Mouse (Mus musculus): ENCODE measurements at regions not wholly inside any gene's neighbourhood (a gene's known extent, or its start where the extent isn't known, plus 50 kb on each side); places are given as distances from the start of the nearest gene placed in this dataset.
"Not testable (repeated sequence)": the region's sequence is repeated elsewhere in the genome, so short reads cannot be mapped to it uniquely, and the experiment has no call there.

- no peaks in the 10 kb centered on the region for H3K27me3 ChIP-seq (ENCODE audit: control insufficient read depth, insufficient read depth, low read length)
- no peak overlapping the region for H3K27ac ChIP-seq (ENCODE audit: insufficient read depth, low read depth, low read length)
- no peaks in the 10 kb centered on the region for H3K4me1 ChIP-seq (ENCODE audit: control insufficient read depth, insufficient read depth, insufficient read length, low read length)
- H3K36me3 ChIP-seq (ENCODE audit: control insufficient read depth, insufficient read depth, low read length), result no peaks in the 10 kb centered on the region
- WGBS, result 21% methylated on average over 9 of the region's 9 CpGs
- H3K4me3 ChIP-seq (ENCODE audit: low read depth, low read length), result no peak overlapping the region
- no peak for TF ChIP-seq POLR2A (IDR thresholded peaks at IDR 0.05; ENCODE audit: low read depth, low read length)
- TF ChIP-seq CTCF (IDR thresholded peaks at IDR 0.05; ENCODE audit: extremely low read depth, insufficient read length, insufficient replicate concordance, low read depth, low read length), result no peak
Measured at GRCm38 (mm10) chr5:129353549-129353948, 147.5 kb upstream of the Sfswap start.

DNA sequence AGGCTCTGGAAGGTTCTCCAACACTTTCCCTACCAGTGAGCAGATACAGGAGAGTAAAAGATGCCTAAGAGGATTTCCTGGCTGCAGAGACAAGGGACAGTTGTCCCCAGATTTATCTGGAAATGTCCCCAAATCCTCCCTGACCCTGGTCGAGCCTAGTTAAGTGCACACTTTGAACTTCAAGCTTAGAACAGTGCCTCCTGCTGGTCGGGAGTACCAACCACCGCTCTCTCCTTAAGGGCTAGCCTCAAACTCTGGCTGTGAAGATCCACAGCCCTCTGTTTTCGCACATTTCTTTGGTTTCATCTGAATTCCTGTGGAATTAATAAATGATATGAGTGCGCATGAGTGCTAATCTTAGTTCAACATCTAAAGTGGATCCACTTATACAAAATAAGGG is 146.1 kb upstream of the Sfswap start:
- Histone ChIP-seq H3K27me3 (ENCODE audit: control insufficient read depth, insufficient read depth, low read length) (no peaks in the 10 kb centered on the region), H3K4me3 (ENCODE audit: low read depth, low read length) (no peak overlapping the region), H3K36me3 (ENCODE audit: control insufficient read depth, insufficient read depth, low read length) (no peaks in the 10 kb centered on the region), H3K4me1 (ENCODE audit: control insufficient read depth, insufficient read depth, insufficient read length, low read length) (no peaks in the 10 kb centered on the region), H3K27ac (ENCODE audit: insufficient read depth, low read depth, low read length) (no peak overlapping the region)
- TF ChIP-seq POLR2A (IDR thresholded peaks at IDR 0.05; ENCODE audit: low read depth, low read length) (no peak), CTCF (IDR thresholded peaks at IDR 0.05; ENCODE audit: extremely low read depth, insufficient read length, insufficient replicate concordance, low read depth, low read length) (peak; percentile 39; the same call in 1 of the 2 replicates)
- 76% methylated on average over 5 of the region's 5 CpGs for WGBS

DNA sequence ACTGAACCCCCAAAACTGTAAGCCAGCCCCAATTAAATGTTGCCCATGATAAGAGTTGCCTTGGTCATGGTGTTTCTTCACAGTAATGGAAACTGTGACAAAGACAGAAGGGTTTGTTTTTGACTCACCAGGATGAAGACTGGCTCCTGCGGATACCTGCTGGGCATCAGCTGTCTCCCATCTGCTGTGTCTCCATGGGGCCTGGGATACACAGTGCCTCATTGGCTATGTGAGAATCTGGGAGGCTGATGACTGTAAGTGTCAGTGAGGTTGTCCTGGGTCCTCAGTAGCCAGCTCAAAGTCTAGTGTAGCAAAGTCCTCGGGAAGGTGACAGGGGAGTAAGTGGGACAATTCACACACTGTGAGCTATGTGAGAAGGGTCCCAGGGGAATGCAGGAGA is 139.5 kb upstream of the Sfswap start:
- no peak overlapping the region for H3K27ac ChIP-seq (ENCODE audit: insufficient read depth, low read depth, low read length)
- H3K27me3 ChIP-seq (ENCODE audit: control insufficient read depth, insufficient read depth, low read length), result no peaks in the 10 kb centered on the region
- H3K4me3 ChIP-seq (ENCODE audit: low read depth, low read length), result no peak overlapping the region
- 78% methylated on average over 2 of the region's 2 CpGs for WGBS
- H3K4me1 ChIP-seq (ENCODE audit: control insufficient read depth, insufficient read depth, insufficient read length, low read length), result no peaks in the 10 kb centered on the region
- TF ChIP-seq POLR2A (IDR thresholded peaks at IDR 0.05; ENCODE audit: low read depth, low read length) (no peak), CTCF (IDR thresholded peaks at IDR 0.05; ENCODE audit: extremely low read depth, insufficient read length, insufficient replicate concordance, low read depth, low read length) (no peak)
- H3K36me3 ChIP-seq (ENCODE audit: control insufficient read depth, insufficient read depth, low read length), result no peaks in the 10 kb centered on the region

DNA sequence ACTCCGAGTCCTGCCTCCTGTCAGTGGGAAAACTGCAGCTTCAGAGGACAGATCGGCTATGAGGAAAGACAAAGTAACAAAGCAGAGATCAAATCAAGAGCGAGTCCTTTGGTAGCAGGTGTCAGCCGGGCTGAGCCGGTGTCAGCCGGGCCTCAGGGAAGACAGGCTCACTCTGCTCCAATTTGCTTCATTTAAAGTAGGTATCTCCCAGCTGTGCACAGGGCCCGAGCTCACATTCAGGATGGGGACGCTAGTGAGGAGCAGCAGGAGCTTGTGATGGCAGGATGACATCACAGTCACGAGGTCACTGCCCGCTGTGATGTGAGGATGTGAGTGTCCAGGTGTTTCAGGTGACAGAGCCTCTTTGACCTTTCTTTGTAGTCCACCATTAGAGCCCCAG is 137.8 kb upstream of the Sfswap start:
- 77% methylated on average over 10 of the region's 10 CpGs for WGBS
- Histone ChIP-seq H3K4me3 (ENCODE audit: low read depth, low read length) (no peak overlapping the region), H3K4me1 (ENCODE audit: control insufficient read depth, insufficient read depth, insufficient read length, low read length) (no peaks in the 10 kb centered on the region), H3K27me3 (ENCODE audit: control insufficient read depth, insufficient read depth, low read length) (no peaks in the 10 kb centered on the region), H3K27ac (ENCODE audit: insufficient read depth, low read depth, low read length) (no peak overlapping the region), H3K36me3 (ENCODE audit: control insufficient read depth, insufficient read depth, low read length) (no peaks in the 10 kb centered on the region)
- TF ChIP-seq POLR2A (IDR thresholded peaks at IDR 0.05; ENCODE audit: low read depth, low read length) (no peak), CTCF (IDR thresholded peaks at IDR 0.05; ENCODE audit: extremely low read depth, insufficient read length, insufficient replicate concordance, low read depth, low read length) (no peak)

DNA sequence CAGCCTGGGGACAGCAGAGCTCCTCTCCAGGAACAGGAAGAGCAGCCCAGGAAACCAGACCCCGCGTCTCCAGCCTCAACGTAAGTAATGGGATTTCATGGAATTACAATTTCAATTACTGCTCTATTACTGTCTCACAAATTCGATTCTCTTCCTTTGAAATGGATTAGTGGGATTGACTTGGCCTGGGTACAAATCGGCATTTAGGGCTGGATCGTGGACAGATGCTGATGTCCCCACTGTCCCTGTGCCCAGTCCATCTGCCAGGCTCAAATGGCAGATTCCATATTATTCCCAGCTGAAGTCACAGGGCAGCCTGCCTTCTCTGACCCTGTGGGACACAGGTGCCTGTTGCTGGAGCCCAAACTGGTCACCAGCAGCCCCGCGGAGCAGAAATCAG is 136.0 kb upstream of the Sfswap start:
- WGBS, result 72% methylated on average over 8 of the region's 8 CpGs
- TF ChIP-seq CTCF (IDR thresholded peaks at IDR 0.05; ENCODE audit: extremely low read depth, insufficient read length, insufficient replicate concordance, low read depth, low read length) (no peak), POLR2A (IDR thresholded peaks at IDR 0.05; ENCODE audit: low read depth, low read length) (no peak)
- Histone ChIP-seq H3K27ac (ENCODE audit: insufficient read depth, low read depth, low read length) (no peak overlapping the region), H3K4me3 (ENCODE audit: low read depth, low read length) (no peak overlapping the region), H3K4me1 (ENCODE audit: control insufficient read depth, insufficient read depth, insufficient read length, low read length) (no peaks in the 10 kb centered on the region), H3K36me3 (ENCODE audit: control insufficient read depth, insufficient read depth, low read length) (no peaks in the 10 kb centered on the region), H3K27me3 (ENCODE audit: control insufficient read depth, insufficient read depth, low read length) (no peaks in the 10 kb centered on the region)

DNA sequence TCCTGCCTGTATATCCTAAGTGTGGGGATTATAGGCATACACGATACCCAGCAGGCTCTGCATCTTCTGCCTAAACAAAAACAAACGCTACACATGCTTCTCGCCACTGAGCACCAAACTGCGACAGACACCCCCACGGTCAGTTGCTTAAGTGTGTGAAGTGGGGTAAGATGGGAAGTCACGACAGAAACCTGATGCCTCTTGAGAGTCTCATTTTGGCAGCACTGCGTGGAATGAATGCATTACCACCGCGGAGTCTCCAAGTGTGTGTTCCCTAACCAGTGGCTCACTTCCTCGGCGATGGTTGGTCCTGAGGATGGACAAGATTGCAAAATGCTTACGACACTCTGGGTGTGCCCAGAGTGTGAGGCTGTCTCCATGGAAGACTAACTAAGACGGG is 133.8 kb upstream of the Sfswap start:
- Histone ChIP-seq H3K4me1 (ENCODE audit: control insufficient read depth, insufficient read depth, insufficient read length, low read length) (no peaks in the 10 kb centered on the region), H3K36me3 (ENCODE audit: control insufficient read depth, insufficient read depth, low read length) (no peaks in the 10 kb centered on the region), H3K4me3 (ENCODE audit: low read depth, low read length) (no peak overlapping the region), H3K27me3 (ENCODE audit: control insufficient read depth, insufficient read depth, low read length) (no peaks in the 10 kb centered on the region), H3K27ac (ENCODE audit: insufficient read depth, low read depth, low read length) (no peak overlapping the region)
- TF ChIP-seq POLR2A (IDR thresholded peaks at IDR 0.05; ENCODE audit: low read depth, low read length) (no peak), CTCF (IDR thresholded peaks at IDR 0.05; ENCODE audit: extremely low read depth, insufficient read length, insufficient replicate concordance, low read depth, low read length) (no peak)
- 78% methylated on average over 13 of the region's 13 CpGs for WGBS

- Histone ChIP-seq H3K4me1 (ENCODE audit: control insufficient read depth, insufficient read depth, insufficient read length, low read length) (no peaks in the 10 kb centered on the region), H3K27me3 (ENCODE audit: control insufficient read depth, insufficient read depth, low read length) (no peaks in the 10 kb centered on the region), H3K4me3 (ENCODE audit: low read depth, low read length) (no peak overlapping the region), H3K27ac (ENCODE audit: insufficient read depth, low read depth, low read length) (no peak overlapping the region), H3K36me3 (ENCODE audit: control insufficient read depth, insufficient read depth, low read length) (no peaks in the 10 kb centered on the region)
- TF ChIP-seq CTCF (IDR thresholded peaks at IDR 0.05; ENCODE audit: extremely low read depth, insufficient read length, insufficient replicate concordance, low read depth, low read length), result no peak
- TF ChIP-seq POLR2A (IDR thresholded peaks at IDR 0.05; ENCODE audit: low read depth, low read length), result no peak
- WGBS, result 82% methylated on average over 7 of the region's 7 CpGs
Measured at GRCm38 (mm10) chr5:129380861-129381260, 120.2 kb upstream of the Sfswap start.

DNA sequence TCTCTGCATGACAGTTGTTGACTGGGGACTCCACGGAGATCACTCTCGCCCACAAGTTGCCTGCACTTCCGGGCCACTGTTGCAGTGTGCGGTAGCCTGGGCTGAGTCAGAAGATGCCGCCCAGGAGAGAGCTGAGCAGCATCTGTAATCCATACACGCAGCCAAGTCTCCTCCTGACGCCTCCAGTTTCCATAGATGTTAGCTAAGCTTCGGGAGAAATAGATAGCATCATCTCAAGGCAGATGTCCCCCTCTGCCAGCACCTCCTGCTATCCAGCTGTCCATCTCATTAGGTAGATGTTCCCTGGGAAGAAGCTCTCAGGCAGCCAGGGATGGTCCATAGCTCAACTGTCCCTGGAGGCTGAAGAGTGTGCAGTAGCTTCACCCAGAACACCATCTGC is 116.0 kb upstream of the Sfswap start:
- H3K4me1 ChIP-seq (ENCODE audit: control insufficient read depth, insufficient read depth, insufficient read length, low read length), result no peaks in the 10 kb centered on the region
- no peaks in the 10 kb centered on the region for H3K27me3 ChIP-seq (ENCODE audit: control insufficient read depth, insufficient read depth, low read length)
- 92% methylated on average over 8 of the region's 8 CpGs for WGBS
- H3K36me3 ChIP-seq (ENCODE audit: control insufficient read depth, insufficient read depth, low read length), result no peaks in the 10 kb centered on the region
- H3K27ac ChIP-seq (ENCODE audit: insufficient read depth, low read depth, low read length), result no peak overlapping the region
- no peak for TF ChIP-seq POLR2A (IDR thresholded peaks at IDR 0.05; ENCODE audit: low read depth, low read length)
- no peak for TF ChIP-seq CTCF (IDR thresholded peaks at IDR 0.05; ENCODE audit: extremely low read depth, insufficient read length, insufficient replicate concordance, low read depth, low read length)
- H3K4me3 ChIP-seq (ENCODE audit: low read depth, low read length), result no peak overlapping the region

DNA sequence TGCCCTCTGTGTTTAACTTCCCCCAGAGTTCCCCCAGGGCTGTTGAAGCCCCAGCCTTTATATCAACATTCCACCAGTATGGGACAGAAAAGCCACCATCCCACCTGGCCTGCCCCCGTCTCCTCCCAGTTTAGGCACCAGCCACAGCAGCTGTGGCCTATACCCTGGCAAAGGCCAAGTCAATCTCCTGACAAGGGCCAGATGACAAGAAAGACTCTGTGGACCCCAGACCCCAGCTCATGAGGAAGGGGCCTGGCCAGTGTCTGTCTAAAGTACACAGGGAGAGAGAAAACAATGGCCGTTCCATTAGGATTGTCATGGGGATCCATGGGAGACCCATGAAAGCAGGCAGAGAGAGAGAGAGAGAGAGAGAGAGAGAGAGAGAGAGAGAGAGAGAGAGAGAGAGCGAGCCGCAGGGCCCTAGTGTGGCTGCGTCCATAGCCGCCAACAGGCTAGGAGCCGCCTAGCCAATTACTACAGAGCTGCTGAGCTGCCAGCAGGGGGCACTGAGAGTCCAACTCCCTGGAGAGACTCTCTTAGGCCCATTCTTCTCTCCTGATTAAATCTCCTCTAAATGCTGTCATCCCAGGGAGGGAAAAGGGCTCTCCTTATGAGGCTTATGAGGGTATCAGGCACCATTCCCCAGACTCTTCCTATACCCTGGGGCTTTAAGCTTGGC is 114.9 kb upstream of the Sfswap start:
- WGBS, result 70% methylated on average over 2 of the region's 7 CpGs
- H3K4me3 ChIP-seq (ENCODE audit: low read depth, low read length); H3K27me3 ChIP-seq (ENCODE audit: control insufficient read depth, insufficient read depth, low read length); H3K27ac ChIP-seq (ENCODE audit: insufficient read depth, low read depth, low read length); H3K4me1 ChIP-seq (ENCODE audit: control insufficient read depth, insufficient read depth, insufficient read length, low read length); H3K36me3 ChIP-seq (ENCODE audit: control insufficient read depth, insufficient read depth, low read length): not testable (repeated sequence)

DNA sequence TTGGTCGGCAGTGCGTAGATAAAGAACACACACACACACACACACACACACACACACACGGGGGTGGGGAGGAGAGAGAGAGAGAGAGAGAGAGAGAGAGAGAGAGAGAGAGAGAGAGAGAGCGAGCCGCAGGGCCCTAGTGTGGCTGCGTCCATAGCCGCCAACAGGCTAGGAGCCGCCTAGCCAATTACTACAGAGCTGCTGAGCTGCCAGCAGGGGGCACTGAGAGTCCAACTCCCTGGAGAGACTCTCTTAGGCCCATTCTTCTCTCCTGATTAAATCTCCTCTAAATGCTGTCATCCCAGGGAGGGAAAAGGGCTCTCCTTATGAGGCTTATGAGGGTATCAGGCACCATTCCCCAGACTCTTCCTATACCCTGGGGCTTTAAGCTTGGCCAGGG is 114.3 kb upstream of the Sfswap start:
- H3K27me3 ChIP-seq (ENCODE audit: control insufficient read depth, insufficient read depth, low read length); H3K4me1 ChIP-seq (ENCODE audit: control insufficient read depth, insufficient read depth, insufficient read length, low read length); H3K27ac ChIP-seq (ENCODE audit: insufficient read depth, low read depth, low read length); H3K36me3 ChIP-seq (ENCODE audit: control insufficient read depth, insufficient read depth, low read length); H3K4me3 ChIP-seq (ENCODE audit: low read depth, low read length): not testable (repeated sequence)
- WGBS, result 10% methylated on average over 2 of the region's 8 CpGs
